Mouse (Mus musculus): ENCODE results near the gene Gm44965. TPM values are rescaled to one million over a fixed set of nuclear protein-coding genes. Genes with fewer than 3 reads are reported as not detected.
"Not testable (repeated sequence)": the region's sequence is repeated elsewhere in the genome, so short reads cannot be mapped to it uniquely, and the experiment has no call there.

The Gm44965 gene
- polyA plus RNA-seq, 1 experiment from 2014 or later: not detected

- no peaks in the 10 kb centered on the region for H3K9me3 ChIP-seq (ENCODE audit: low read length)
- H3K4me1 ChIP-seq (ENCODE audit: insufficient read depth, low read depth, low read length): no peaks in the 10 kb centered on the region
- ATAC-seq (no peak), DNase-seq (ENCODE audit: low spot score) (no peak)
- no peak overlapping the region for H3K4me3 ChIP-seq (ENCODE audit: low read depth, low read length)
- no peak overlapping the region for H3K9ac ChIP-seq (replicated peaks; ENCODE audit: low read depth)
- 0 out of 2 replicates have a peak, but pooled peaks cover 10% of the 10 kb centered on the region for H3K36me3 ChIP-seq (ENCODE audit: insufficient read depth, low read length)
- WGBS: 77% methylated on average over 4 of the region's 4 CpGs
- H3K27me3 ChIP-seq (replicated peaks; ENCODE audit: insufficient read depth, low read length): no peaks in the 10 kb centered on the region
- TF ChIP-seq CTCF (IDR thresholded peaks at IDR 0.05) (no peak), EP300 (IDR thresholded peaks at IDR 0.05) (no peak)
- H3K4me2 ChIP-seq (replicated peaks; ENCODE audit: low read depth, low read length): no peak overlapping the region
- H3K27ac ChIP-seq (ENCODE audit: low read length): no peak overlapping the region
These were observed 19.7 kb downstream of the Gm44965 start for GRCm38 (mm10) chr6:48613464-48613863.

GRCm38 (mm10) chr6:48614756-48615155, 21.0 kb downstream of the Gm44965 start:
- H3K4me3 ChIP-seq (ENCODE audit: low read depth, low read length): no peak overlapping the region
- no peaks in the 10 kb centered on the region for H3K9me3 ChIP-seq (ENCODE audit: low read length)
- no peak overlapping the region for H3K9ac ChIP-seq (replicated peaks; ENCODE audit: low read depth)
- no peak overlapping the region for H3K27ac ChIP-seq (ENCODE audit: low read length)
- ATAC-seq (no peak), DNase-seq (ENCODE audit: low spot score) (no peak)
- 92% methylated on average over 5 of the region's 5 CpGs for WGBS
- 0 out of 2 replicates have a peak, but pooled peaks cover 18% of the 10 kb centered on the region for H3K36me3 ChIP-seq (ENCODE audit: insufficient read depth, low read length)
- H3K4me1 ChIP-seq (ENCODE audit: insufficient read depth, low read depth, low read length): no peaks in the 10 kb centered on the region
- TF ChIP-seq EP300 (IDR thresholded peaks at IDR 0.05) (no peak), CTCF (IDR thresholded peaks at IDR 0.05) (no peak)
- no peaks in the 10 kb centered on the region for H3K27me3 ChIP-seq (replicated peaks; ENCODE audit: insufficient read depth, low read length)
- no peak overlapping the region for H3K4me2 ChIP-seq (replicated peaks; ENCODE audit: low read depth, low read length)

GRCm38 (mm10) chr6:48620031-48620430, 26.3 kb downstream of the Gm44965 start:
- Histone ChIP-seq H3K4me3 (ENCODE audit: low read depth, low read length) (no peak overlapping the region), H3K4me1 (ENCODE audit: insufficient read depth, low read depth, low read length) (no peaks in the 10 kb centered on the region), H3K4me2 (replicated peaks; ENCODE audit: low read depth, low read length) (no peak overlapping the region), H3K9me3 (ENCODE audit: low read length) (no peaks in the 10 kb centered on the region), H3K9ac (replicated peaks; ENCODE audit: low read depth) (no peak overlapping the region), H3K27ac (ENCODE audit: low read length) (no peak overlapping the region), H3K36me3 (ENCODE audit: insufficient read depth, low read length) (peaks cover 24% of the 10 kb centered on the region), H3K27me3 (replicated peaks; ENCODE audit: insufficient read depth, low read length) (no peaks in the 10 kb centered on the region)
- 92% methylated on average over 30 of the region's 30 CpGs for WGBS
- ATAC-seq: no peak
- DNase-seq (ENCODE audit: low spot score): no peak
- TF ChIP-seq CTCF (IDR thresholded peaks at IDR 0.05): no peak
- no peak for TF ChIP-seq EP300 (IDR thresholded peaks at IDR 0.05)

GRCm38 (mm10) chr6:48622186-48622843, 28.6 kb downstream of the Gm44965 start:
- H3K4me2 ChIP-seq (replicated peaks; ENCODE audit: low read depth, low read length); H3K27me3 ChIP-seq (replicated peaks; ENCODE audit: insufficient read depth, low read length); H3K4me1 ChIP-seq (ENCODE audit: insufficient read depth, low read depth, low read length); DNase-seq (ENCODE audit: low spot score); H3K27ac ChIP-seq (ENCODE audit: low read length); ATAC-seq; H3K9me3 ChIP-seq (ENCODE audit: low read length); H3K4me3 ChIP-seq (ENCODE audit: low read depth, low read length); H3K9ac ChIP-seq (replicated peaks; ENCODE audit: low read depth): not testable (repeated sequence)
- WGBS: 88% methylated on average over 8 of the region's 8 CpGs
- peaks cover 20% of the 10 kb centered on the region for H3K36me3 ChIP-seq (ENCODE audit: insufficient read depth, low read length)

- Histone ChIP-seq H3K4me2 (replicated peaks; ENCODE audit: low read depth, low read length) (no peak overlapping the region), H3K4me3 (ENCODE audit: low read depth, low read length) (no peak overlapping the region), H3K9me3 (ENCODE audit: low read length) (no peaks in the 10 kb centered on the region), H3K27me3 (replicated peaks; ENCODE audit: insufficient read depth, low read length) (no peaks in the 10 kb centered on the region), H3K4me1 (ENCODE audit: insufficient read depth, low read depth, low read length) (peaks cover 8% of the 10 kb centered on the region), H3K27ac (ENCODE audit: low read length) (no peak overlapping the region), H3K9ac (replicated peaks; ENCODE audit: low read depth) (no peak overlapping the region), H3K36me3 (ENCODE audit: insufficient read depth, low read length) (peaks cover 20% of the 10 kb centered on the region)
- TF ChIP-seq EP300 (IDR thresholded peaks at IDR 0.05): no peak
- TF ChIP-seq CTCF (IDR thresholded peaks at IDR 0.05): peak; percentile 14
- DNase-seq (ENCODE audit: low spot score): no peak
- ATAC-seq: no peak
- WGBS: 31% methylated on average over 1 of the region's 1 CpGs
These were observed 29.7 kb downstream of the Gm44965 start for GRCm38 (mm10) chr6:48623460-48623859.

GRCm38 (mm10) chr6:48626464-48626863, 32.7 kb downstream of the Gm44965 start, which contains the start of gene AI854703:
Gene AI854703, plus strand, starts transcription at chr6:48626764.
- no peak for ATAC-seq
- H3K4me1 ChIP-seq (ENCODE audit: insufficient read depth, low read depth, low read length): peaks cover 8% of the 10 kb centered on the region
- H3K4me3 ChIP-seq (ENCODE audit: low read depth, low read length): peak within 1 kb of the TSS; percentile 40
- DNase-seq (ENCODE audit: low spot score): no peak
- peak within 1 kb of the TSS; percentile 12; the same call in 1 of the 2 replicates for H3K9ac ChIP-seq (replicated peaks; ENCODE audit: low read depth)
- H3K27me3 ChIP-seq (replicated peaks; ENCODE audit: insufficient read depth, low read length): peaks cover 8% of the 10 kb centered on the region; the same call in 1 of the 2 replicates
- TF ChIP-seq CTCF (IDR thresholded peaks at IDR 0.05) (no peak), EP300 (IDR thresholded peaks at IDR 0.05) (no peak)
- H3K36me3 ChIP-seq (ENCODE audit: insufficient read depth, low read length): no peaks in the 10 kb centered on the region
- H3K27ac ChIP-seq (ENCODE audit: low read length): no peak within 1 kb of the TSS
- H3K4me2 ChIP-seq (replicated peaks; ENCODE audit: low read depth, low read length): peak within 1 kb of the TSS; percentile 75
- WGBS: 43% methylated on average over 8 of the region's 8 CpGs
- H3K9me3 ChIP-seq (ENCODE audit: low read length): no peaks in the 10 kb centered on the region

Measured in lung, postnatal 0 days (tissue).